Mouse (Mus musculus) limb, embryonic 10.5 days (tissue): ENCODE measurements at regions not wholly inside any gene's neighbourhood (a gene's known extent, or its start where the extent isn't known, plus 50 kb on each side); places are given as distances from the start of the nearest gene placed in this dataset.

Source experiments
- DNase-seq: peaks from one replicate; pipeline ENCODE4 v3.0.0-alpha.2; 2017; ENCODE audit warnings: low spot score
- H3K27ac ChIP-seq: fragments of 300-500 bp; sonication (generic); 2 replicates; pipeline ENCODE4 v1.5.1; 2016; ENCODE audit warnings: mild to moderate bottlenecking
- H3K27me3 ChIP-seq: fragments of 300-500 bp; sonication (generic); 2 replicates; pipeline ENCODE4 v1.6.1; 2016; ENCODE audit warnings: low read depth, mild to moderate bottlenecking; ENCODE audit not compliant: poor library complexity, severe bottlenecking
- H3K36me3 ChIP-seq: fragments of 300-500 bp; sonication (generic); 2 replicates; pipeline ENCODE4 v1.6.1; 2016; ENCODE audit warnings: mild to moderate bottlenecking, moderate library complexity
- H3K4me1 ChIP-seq: fragments of 300-500 bp; sonication (generic); 2 replicates; pipeline ENCODE4 v1.6.1; 2016
- H3K4me3 ChIP-seq: fragments of 300-500 bp; sonication (generic); 2 replicates; pipeline ENCODE4 v1.5.1; 2016; ENCODE audit warnings: mild to moderate bottlenecking, moderate library complexity
- H3K9me3 ChIP-seq: fragments of 300-500 bp; sonication (generic); replicated peaks from 2 replicates; pipeline ENCODE4 v1.6.1; 2016; ENCODE audit warnings: mild to moderate bottlenecking
- WGBS: fragments of 180-500 bp; shearing (Covaris S2); methylation state at CpG from one replicate; pipeline ENCODE4 v1.1.7; 2016; 5-methylcytosine and 5-hydroxymethylcytosine counted together

DNA sequence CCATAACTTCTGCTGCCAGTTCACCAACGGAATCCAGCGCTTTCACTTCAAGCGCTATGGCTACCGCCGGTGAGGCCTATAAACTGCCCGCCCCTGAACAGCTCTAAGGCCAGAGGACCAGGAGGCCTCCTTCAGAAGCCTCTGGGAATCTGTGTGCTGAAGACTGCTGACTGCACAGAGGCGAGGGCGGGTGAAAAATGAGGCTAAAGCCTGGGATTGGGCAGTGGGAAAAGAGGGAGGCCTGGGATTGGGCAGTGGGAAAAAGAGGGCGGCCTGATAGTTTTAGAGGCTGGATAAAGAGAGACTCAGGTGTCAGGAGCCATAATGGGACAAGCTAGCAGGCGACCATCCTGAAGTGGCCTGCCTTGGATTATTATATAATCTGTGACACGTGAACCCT lies 80.8 kb downstream of the Plekhb2 start:
- H3K36me3 ChIP-seq, result no peaks in the 10 kb centered on the region
- no peak overlapping the region for H3K4me3 ChIP-seq
- H3K9me3 ChIP-seq, result peaks cover 9% of the 10 kb centered on the region; the same call in 1 of the 2 replicates
- H3K27ac ChIP-seq, result no peak overlapping the region
- WGBS, result 90% methylated on average over 11 of the region's 11 CpGs
- DNase-seq, result no peak
- H3K4me1 ChIP-seq, result no peaks in the 10 kb centered on the region
- no peaks in the 10 kb centered on the region for H3K27me3 ChIP-seq

DNA sequence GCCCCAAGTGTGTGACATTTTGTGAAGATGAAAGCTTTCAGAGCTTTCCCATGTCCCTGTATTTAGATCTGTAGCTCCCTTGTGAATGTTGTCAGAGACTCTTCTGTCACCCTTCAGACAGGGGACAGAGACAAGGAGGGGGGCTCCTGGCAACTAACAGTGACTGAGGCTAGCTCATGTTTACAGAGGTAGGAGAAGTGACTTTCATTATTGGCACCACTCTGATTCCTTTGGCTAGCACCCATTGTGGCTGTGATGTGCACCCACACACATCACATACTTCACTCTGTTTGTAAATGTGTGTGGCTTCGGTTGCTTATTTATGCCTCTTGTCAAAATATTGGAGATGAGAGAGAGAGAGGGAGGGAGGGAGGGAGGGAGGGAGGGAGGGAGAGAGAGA lies 93.4 kb downstream of the Plekhb2 start:
- no peaks in the 10 kb centered on the region for H3K4me1 ChIP-seq
- no peaks in the 10 kb centered on the region for H3K36me3 ChIP-seq
- DNase-seq, result no peak
- H3K9me3 ChIP-seq, result no peaks in the 10 kb centered on the region
- H3K27me3 ChIP-seq, result no peaks in the 10 kb centered on the region
- no peak overlapping the region for H3K27ac ChIP-seq
- H3K4me3 ChIP-seq, result no peak overlapping the region
- 82% methylated on average over 1 of the region's 1 CpGs for WGBS

DNA sequence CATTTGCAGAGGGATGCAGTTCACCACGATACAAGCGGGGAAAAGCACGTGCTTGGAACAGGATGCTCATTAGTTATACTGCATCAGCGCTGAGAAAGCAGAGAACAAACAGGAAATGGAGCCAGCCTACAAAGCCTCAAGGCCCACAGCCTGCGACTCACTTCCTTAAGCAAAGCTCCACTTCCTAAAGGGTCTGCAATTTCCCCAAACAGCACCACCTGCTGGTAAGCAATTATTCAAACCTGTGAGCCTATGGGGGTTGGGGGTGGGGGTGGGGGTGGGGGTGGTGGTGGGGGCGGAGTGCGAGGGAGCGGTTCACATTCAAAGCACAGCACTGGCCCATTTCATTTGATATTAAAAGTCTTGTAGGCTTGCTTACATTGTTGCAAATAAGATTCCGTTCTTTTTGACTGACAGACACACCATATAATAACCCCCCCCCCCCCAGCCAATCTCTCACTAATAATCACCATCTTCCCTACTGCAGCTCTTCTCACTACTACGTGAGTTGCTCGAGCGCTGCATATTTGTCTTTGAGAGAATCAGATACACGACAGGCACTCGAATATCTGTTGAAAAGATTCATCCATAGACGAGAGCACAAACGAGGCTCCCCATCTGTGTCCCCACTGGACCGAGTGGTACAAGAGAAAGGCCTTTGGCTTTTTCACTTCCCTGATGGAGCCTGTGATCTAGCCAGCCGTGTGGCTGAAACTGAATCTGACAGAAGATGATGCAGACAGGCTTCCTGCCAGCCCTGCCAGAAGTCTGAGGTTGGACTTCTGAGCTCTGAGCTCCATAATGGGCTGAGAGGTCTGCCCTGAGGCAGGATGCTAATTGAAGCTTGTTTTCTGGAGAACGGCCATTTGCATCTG lies 112.1 kb downstream of the Plekhb2 start:
- H3K27me3 ChIP-seq, result no peaks in the 10 kb centered on the region
- no peaks in the 10 kb centered on the region for H3K4me1 ChIP-seq
- 78% methylated on average over 19 of the region's 19 CpGs for WGBS
- no peak for DNase-seq
- no peak overlapping the region for H3K4me3 ChIP-seq
- no peak overlapping the region for H3K27ac ChIP-seq
- H3K9me3 ChIP-seq, result no peaks in the 10 kb centered on the region
- no peaks in the 10 kb centered on the region for H3K36me3 ChIP-seq

DNA sequence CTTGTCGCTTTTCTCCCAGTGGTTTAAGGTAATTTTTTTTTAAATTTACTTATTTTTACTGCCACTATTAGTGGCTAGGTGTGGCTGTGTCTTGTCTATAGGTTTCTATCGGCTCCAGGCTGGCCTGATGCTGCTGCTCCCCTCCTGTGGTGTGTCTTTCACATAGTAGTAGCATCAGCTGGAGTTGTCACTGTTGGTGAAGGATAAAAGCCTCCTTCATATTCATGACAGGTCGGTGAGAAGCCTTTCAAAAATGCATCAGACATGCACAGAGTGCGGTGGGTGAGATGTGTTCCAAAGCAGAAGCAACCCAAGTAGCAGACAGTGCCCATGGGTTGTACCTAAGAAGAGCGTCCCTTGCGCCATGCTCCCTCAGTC lies 112.7 kb downstream of the Plekhb2 start:
- Histone ChIP-seq H3K27me3 (no peaks in the 10 kb centered on the region), H3K27ac (no peak overlapping the region), H3K4me1 (no peaks in the 10 kb centered on the region), H3K9me3 (no peaks in the 10 kb centered on the region), H3K36me3 (no peaks in the 10 kb centered on the region), H3K4me3 (no peak overlapping the region)
- WGBS, result 78% methylated on average over 6 of the region's 6 CpGs
- no peak for DNase-seq

DNA sequence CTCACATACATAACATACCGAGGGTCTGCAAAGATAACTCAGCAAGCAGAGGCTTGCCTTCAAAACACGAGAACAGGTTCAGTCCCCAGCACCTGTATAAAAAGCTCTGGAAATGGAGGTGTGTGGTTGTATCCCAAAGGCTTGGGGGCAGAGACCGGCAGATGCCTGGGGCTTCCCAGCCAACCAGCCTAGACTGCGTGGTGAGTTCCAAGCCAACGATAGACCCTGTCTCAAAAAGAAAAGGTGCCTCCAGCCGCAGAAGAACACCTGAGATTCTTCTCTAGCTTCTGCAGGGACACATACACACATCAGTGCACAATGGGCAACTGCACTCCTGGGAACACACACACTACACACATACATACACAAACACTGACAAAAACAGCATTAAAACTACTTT lies 125.0 kb downstream of the Plekhb2 start:
- WGBS, result 92% methylated on average over 6 of the region's 6 CpGs
- no peak overlapping the region for H3K27ac ChIP-seq
- H3K4me1 ChIP-seq, result no peaks in the 10 kb centered on the region
- H3K4me3 ChIP-seq, result no peak overlapping the region
- H3K9me3 ChIP-seq, result no peaks in the 10 kb centered on the region; the same call in 1 of the 2 replicates
- no peaks in the 10 kb centered on the region for H3K36me3 ChIP-seq
- no peaks in the 10 kb centered on the region for H3K27me3 ChIP-seq
- DNase-seq, result no peak

DNA sequence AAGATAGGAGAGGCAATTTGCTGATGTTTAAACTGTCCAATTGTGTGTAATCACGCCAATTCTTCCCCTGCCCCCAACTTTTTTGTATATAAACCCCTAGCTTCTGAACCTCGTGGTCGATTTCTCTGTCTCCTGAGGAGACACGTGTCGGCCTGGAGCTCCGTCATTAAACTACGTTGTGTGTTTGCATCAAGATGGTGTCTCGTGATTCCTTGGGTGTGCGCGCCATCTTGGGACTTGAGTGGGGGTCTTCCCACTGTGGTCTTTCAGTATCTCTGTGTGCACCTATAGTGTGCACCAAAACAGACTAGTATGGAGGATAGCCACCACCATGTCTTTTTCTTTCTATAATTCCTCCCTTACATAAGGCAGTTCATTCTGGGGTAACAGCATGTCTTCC lies 128.4 kb downstream of the Plekhb2 start:
- H3K36me3 ChIP-seq, result no peaks in the 10 kb centered on the region
- no peaks in the 10 kb centered on the region for H3K27me3 ChIP-seq
- H3K4me3 ChIP-seq, result no peak overlapping the region
- no peak for DNase-seq
- 94% methylated on average over 10 of the region's 10 CpGs for WGBS
- H3K9me3 ChIP-seq, result no peaks in the 10 kb centered on the region; the same call in 1 of the 2 replicates
- no peak overlapping the region for H3K27ac ChIP-seq
- no peaks in the 10 kb centered on the region for H3K4me1 ChIP-seq

DNA sequence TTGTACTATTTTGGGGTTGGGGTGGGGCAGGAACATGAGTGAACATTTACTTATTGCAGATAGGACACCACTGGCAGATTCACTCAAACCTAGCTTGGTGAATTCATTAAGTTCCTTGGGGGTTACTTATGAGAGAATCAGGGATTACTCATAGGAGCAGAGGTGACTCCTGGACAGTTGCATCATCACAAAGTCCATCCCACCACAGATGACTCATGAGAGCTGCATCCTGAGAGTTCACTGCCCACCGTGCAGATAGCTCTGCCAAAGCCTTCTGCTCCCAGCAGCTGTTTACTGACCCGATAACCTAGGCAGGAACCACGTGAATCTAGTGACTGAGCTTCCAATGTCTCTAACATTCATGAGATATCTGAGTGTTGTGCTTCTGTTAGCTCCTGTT lies 129.6 kb downstream of the Plekhb2 start:
- Histone ChIP-seq H3K27ac (no peak overlapping the region), H3K27me3 (no peaks in the 10 kb centered on the region), H3K36me3 (no peaks in the 10 kb centered on the region), H3K4me1 (no peaks in the 10 kb centered on the region), H3K9me3 (no peaks in the 10 kb centered on the region; the same call in 1 of the 2 replicates), H3K4me3 (no peak overlapping the region)
- 80% methylated on average over 3 of the region's 3 CpGs for WGBS
- no peak for DNase-seq

DNA sequence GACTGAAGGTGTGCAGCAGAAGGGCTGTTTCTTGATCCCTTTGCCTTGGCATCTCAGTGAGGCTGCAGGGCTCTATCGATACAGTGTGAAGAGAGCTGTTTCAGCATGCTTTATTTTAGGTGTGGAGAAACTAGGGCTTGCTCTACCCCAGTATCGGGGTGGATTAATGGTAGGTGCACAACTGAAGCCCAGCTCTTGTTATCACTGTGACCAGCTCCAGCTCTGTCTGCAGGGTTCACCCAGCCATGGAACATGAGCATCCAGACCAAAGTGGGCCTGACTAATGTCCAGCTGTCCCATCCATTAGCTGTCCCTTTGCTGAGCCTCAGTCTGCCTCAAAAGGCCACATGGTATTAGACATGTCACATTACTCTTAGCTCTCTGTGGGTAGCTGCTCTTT lies 132.2 kb downstream of the Plekhb2 start:
- no peak overlapping the region for H3K27ac ChIP-seq
- H3K4me1 ChIP-seq, result no peaks in the 10 kb centered on the region
- DNase-seq, result no peak
- 93% methylated on average over 2 of the region's 2 CpGs for WGBS
- no peak overlapping the region for H3K4me3 ChIP-seq
- no peaks in the 10 kb centered on the region for H3K27me3 ChIP-seq
- no peaks in the 10 kb centered on the region for H3K36me3 ChIP-seq
- H3K9me3 ChIP-seq, result no peaks in the 10 kb centered on the region; the same call in 1 of the 2 replicates

DNA sequence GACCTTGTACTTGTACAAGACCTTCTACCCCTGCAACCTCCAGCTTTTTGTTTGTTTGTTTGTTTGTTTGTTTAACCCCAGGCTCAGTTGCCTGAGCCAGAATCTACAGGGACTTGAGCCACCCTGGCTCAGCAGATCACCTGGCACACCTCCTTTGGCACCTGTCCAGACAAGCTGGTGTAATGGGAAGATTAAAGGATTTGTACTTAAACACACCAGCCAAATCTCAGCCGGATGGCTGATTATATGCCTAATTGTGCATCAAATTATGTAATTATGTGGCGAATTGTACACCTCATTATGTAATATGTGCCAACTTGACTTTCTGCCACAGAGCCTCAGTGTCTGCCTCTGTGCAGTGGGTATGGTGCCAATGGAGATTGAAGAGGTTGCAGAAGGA lies 133.2 kb downstream of the Plekhb2 start:
- no peak overlapping the region for H3K27ac ChIP-seq
- DNase-seq, result no peak
- H3K36me3 ChIP-seq, result no peaks in the 10 kb centered on the region
- WGBS, result 84% methylated on average over 2 of the region's 2 CpGs
- H3K4me3 ChIP-seq, result no peak overlapping the region
- H3K4me1 ChIP-seq, result no peaks in the 10 kb centered on the region
- H3K27me3 ChIP-seq, result no peaks in the 10 kb centered on the region
- H3K9me3 ChIP-seq, result no peaks in the 10 kb centered on the region; the same call in 1 of the 2 replicates

DNA sequence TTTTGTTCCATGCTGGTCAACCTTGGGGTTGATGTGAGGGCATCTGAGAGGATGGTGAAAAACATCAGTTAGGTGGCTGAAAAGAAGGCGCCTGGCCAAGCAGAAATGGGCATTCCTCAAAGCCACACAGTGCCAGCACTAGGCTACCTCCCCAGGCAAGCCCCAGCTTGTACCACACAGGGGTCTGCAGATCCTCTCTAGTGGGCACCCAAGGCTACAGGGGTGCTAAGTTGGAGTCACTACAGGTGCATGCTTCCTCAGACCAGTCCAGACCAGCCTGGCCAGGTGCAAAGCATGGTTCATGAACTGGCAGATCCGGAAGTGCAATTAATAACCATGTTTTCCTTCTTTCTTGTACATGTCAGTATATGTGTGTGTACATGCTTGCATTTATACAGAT lies 137.1 kb downstream of the Plekhb2 start:
- Histone ChIP-seq H3K9me3 (no peaks in the 10 kb centered on the region), H3K27ac (no peak overlapping the region), H3K4me3 (no peak overlapping the region), H3K4me1 (no peaks in the 10 kb centered on the region), H3K36me3 (no peaks in the 10 kb centered on the region), H3K27me3 (no peaks in the 10 kb centered on the region)
- 85% methylated on average over 2 of the region's 2 CpGs for WGBS
- no peak for DNase-seq

DNA sequence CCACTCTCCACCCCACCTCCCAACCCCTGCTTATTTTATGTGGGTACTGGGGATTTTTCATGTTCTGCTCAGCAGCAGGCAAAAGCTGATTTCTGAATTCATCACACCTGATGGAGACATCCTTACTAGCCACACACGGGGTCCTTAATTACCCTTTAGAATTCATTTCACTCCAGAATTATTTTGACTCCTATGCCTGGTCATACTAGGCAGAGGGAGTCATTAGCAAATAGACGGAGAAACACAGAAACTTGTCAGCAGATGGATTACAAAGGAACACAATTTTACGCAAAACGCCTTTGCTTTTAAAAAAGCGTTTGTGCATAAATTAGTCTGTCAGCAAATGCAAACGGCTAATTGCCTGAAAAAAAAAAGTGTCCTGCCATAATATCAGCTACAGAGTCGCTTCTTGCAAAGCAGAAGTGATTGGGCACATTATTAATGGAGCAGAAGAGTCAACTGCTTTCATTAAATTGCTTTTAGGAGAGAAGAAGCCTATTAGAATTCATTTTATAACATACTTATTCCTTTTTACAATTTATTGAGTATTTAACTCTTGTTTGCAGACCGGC lies 138.0 kb downstream of the Plekhb2 start:
- no peak for DNase-seq
- no peaks in the 10 kb centered on the region for H3K36me3 ChIP-seq
- H3K9me3 ChIP-seq, result no peaks in the 10 kb centered on the region
- no peak overlapping the region for H3K27ac ChIP-seq
- no peaks in the 10 kb centered on the region for H3K4me1 ChIP-seq
- H3K27me3 ChIP-seq, result no peaks in the 10 kb centered on the region
- no peak overlapping the region for H3K4me3 ChIP-seq
- 78% methylated on average over 8 of the region's 8 CpGs for WGBS

DNA sequence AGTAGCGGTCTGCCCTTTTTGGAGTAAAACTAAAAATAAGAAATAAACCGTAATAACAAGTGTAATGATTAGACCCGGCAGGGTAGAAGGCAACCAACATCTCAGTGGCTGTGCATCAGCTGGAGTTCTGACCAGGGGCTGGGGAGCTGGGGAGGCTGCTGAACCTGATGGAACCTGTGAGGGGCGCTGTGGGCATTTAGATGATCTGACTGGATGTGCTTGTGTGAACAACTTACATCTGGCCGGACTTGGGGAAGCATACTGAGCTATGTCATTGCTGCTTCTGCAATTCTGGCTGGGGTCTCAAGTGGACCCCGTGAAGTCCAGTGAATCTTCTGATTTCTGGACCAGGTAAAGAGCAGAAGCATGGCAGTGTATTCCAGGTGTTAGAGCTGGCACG lies 138.4 kb downstream of the Plekhb2 start:
- Histone ChIP-seq H3K4me1 (no peaks in the 10 kb centered on the region), H3K9me3 (no peaks in the 10 kb centered on the region), H3K27ac (no peak overlapping the region), H3K36me3 (no peaks in the 10 kb centered on the region), H3K27me3 (no peaks in the 10 kb centered on the region), H3K4me3 (no peak overlapping the region)
- no peak for DNase-seq
- WGBS, result 78% methylated on average over 7 of the region's 7 CpGs

DNA sequence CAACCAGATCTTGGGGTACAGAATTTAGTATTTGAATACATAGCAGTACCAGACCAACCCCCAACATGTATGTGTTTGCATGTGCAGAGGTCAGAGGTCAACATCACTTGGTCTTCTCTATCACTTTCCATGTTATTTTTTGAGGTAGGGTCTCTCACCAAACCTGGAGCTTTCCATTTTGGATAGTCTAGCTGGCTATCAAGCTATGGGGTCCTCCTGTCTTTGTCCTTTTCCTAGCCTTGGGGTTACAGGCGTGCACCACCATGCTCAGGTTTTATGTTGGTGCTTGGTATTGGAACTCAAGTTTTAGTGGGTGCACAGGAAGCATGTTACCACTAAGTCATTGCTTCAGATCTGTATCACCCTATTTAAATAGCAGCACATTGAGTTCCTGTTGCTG lies 151.0 kb downstream of the Plekhb2 start:
- no peak overlapping the region for H3K27ac ChIP-seq
- 92% methylated on average over 1 of the region's 1 CpGs for WGBS
- DNase-seq, result no peak
- no peaks in the 10 kb centered on the region for H3K36me3 ChIP-seq
- H3K9me3 ChIP-seq, result no peaks in the 10 kb centered on the region
- H3K4me1 ChIP-seq, result no peaks in the 10 kb centered on the region
- H3K27me3 ChIP-seq, result no peaks in the 10 kb centered on the region
- H3K4me3 ChIP-seq, result no peak overlapping the region
